Mouse (Mus musculus): ENCODE measurements around the gene Rnf152.

Gene Rnf152

DNA sequence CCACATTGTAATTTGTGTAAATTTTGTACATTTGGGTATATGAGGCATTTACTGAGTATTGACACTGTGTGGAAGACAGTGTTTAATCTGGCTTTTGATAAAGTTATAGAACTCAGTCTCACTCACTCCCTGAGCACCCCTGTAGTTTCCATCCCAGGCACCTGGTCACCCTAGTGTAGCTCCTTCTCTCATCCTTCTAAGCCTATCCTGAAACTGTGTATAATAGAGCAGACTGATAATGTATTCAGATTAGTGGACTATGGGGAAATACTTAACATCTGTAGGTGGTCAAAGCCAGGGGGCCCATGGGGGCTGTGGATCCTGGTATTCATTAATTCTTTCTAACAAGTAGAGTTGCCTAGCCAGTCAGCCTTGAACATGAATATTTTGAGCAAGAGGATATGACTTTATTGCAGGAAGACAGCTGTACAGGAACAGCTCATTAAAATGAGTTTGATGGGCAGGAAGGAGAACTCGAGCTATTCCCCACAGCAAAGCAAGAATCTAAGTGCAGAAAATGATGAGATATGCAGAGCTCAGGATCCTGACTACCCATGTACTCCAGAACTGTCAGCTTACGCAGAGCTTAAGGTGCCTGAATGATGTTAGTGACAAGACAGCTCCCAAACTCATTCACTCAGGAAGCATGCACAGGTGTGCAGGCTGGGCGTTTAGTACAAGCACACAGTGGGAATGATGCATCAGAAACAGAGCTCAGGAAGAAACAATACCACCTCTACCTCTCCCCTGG is 93.1 kb downstream of the Rnf152 start:
- no peaks in the 10 kb centered on the region for H3K36me3 ChIP-seq (ENCODE audit: insufficient read depth, low read length)
- no peak for TF ChIP-seq NANOG (IDR thresholded peaks at IDR 0.05; ENCODE audit: borderline replicate concordance, low read length)
- no peak for TF ChIP-seq POU5F1 (IDR thresholded peaks at IDR 0.05; ENCODE audit: borderline replicate concordance, low read length)
- TF ChIP-seq CTCF (conservative IDR thresholded peaks at IDR 0.05; ENCODE audit: low read length) = no peak
- H3K27me3 ChIP-seq (ENCODE audit: insufficient read depth, low read length) = no peaks in the 10 kb centered on the region
- no peak overlapping the region for H3K4me3 ChIP-seq (replicated peaks; ENCODE audit: low read length)
- no peaks in the 10 kb centered on the region for H3K4me1 ChIP-seq (replicated peaks; ENCODE audit: low read depth, low read length)
- no peaks in the 10 kb centered on the region for H3K9me3 ChIP-seq (ENCODE audit: low read length)

DNA sequence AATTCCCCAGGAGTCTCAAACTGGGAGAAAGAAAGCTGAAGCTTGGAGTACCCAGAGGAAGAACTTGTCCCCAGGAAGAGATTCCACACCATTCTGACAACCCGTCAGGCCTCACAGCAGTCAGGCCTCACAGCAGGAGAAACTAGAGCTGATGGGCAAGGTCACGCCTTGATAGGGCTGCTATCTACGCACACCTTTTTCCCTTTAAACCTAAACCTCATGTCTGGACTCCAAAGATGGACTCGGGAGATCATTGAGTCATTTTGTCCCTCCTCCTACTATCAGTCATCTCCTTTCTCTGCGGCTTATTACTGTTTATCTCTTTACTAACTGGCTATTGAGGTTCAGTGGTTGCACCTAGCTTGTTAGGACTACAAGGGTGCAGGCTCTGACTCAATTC is 96.3 kb downstream of the Rnf152 start:
- no peaks in the 10 kb centered on the region for H3K9me3 ChIP-seq (ENCODE audit: low read length)
- TF ChIP-seq NANOG (IDR thresholded peaks at IDR 0.05; ENCODE audit: borderline replicate concordance, low read length) (no peak), CTCF (conservative IDR thresholded peaks at IDR 0.05; ENCODE audit: low read length) (no peak), POU5F1 (IDR thresholded peaks at IDR 0.05; ENCODE audit: borderline replicate concordance, low read length) (no peak)

DNA sequence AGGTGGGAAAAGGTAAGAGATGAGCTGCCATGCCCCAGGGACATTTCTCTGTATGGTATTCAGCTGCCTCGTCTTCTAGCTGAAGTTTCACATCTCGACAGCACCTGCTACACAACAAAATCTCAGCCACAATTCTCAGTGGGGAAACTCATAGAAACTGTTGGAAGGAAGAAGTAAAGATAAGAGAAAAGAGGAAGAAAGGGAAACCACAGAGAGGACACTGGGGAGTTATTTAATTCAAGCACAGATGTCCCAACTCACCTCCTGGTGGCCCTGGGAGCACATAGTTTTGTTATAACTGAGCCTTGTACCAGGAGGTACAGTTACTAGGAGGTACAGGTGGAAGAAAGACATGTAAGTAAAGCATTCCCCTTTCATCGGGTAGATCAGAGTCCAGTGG is 99.3 kb downstream of the Rnf152 start:
- Histone ChIP-seq H3K4me1 (replicated peaks; ENCODE audit: low read depth, low read length) (no peaks in the 10 kb centered on the region), H3K36me3 (ENCODE audit: insufficient read depth, low read length) (no peaks in the 10 kb centered on the region), H3K9me3 (ENCODE audit: low read length) (no peaks in the 10 kb centered on the region), H3K4me3 (replicated peaks; ENCODE audit: low read length) (no peak overlapping the region), H3K27me3 (ENCODE audit: insufficient read depth, low read length) (no peaks in the 10 kb centered on the region)
- no peak for TF ChIP-seq CTCF (conservative IDR thresholded peaks at IDR 0.05; ENCODE audit: low read length)
- no peak for TF ChIP-seq POU5F1 (IDR thresholded peaks at IDR 0.05; ENCODE audit: borderline replicate concordance, low read length)

More for the DNA sequence above, 96.3 kb downstream of the Rnf152 start:
- no peaks in the 10 kb centered on the region for H3K36me3 ChIP-seq (ENCODE audit: insufficient read depth, low read length)
- H3K27me3 ChIP-seq (ENCODE audit: insufficient read depth, low read length) = no peaks in the 10 kb centered on the region
- no peaks in the 10 kb centered on the region for H3K4me1 ChIP-seq (replicated peaks; ENCODE audit: low read depth, low read length)
- H3K4me3 ChIP-seq (replicated peaks; ENCODE audit: low read length) = no peak overlapping the region

DNA sequence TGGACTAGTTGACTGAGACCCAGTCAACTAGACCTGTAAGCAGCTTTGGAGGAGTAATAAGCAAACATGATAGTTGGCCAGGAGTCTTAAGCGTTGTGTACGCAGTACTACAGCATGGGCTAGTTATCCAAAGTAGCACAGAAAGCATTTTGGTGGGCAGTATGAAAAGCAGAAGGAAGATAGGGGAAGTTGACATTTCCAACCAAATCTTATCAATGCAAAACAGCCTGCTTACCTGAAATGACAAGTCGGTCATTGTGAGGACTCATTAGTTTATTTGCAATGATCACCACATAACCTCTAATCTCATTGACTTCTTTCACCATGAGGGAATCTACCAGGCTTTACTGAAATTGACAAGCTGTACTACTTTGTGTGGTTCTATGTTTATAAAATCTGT is 107.3 kb downstream of the Rnf152 start:
- TF ChIP-seq NANOG (IDR thresholded peaks at IDR 0.05; ENCODE audit: borderline replicate concordance, low read length) = no peak
- TF ChIP-seq CTCF (conservative IDR thresholded peaks at IDR 0.05; ENCODE audit: low read length) = no peak
- no peak for TF ChIP-seq POU5F1 (IDR thresholded peaks at IDR 0.05; ENCODE audit: borderline replicate concordance, low read length)

DNA sequence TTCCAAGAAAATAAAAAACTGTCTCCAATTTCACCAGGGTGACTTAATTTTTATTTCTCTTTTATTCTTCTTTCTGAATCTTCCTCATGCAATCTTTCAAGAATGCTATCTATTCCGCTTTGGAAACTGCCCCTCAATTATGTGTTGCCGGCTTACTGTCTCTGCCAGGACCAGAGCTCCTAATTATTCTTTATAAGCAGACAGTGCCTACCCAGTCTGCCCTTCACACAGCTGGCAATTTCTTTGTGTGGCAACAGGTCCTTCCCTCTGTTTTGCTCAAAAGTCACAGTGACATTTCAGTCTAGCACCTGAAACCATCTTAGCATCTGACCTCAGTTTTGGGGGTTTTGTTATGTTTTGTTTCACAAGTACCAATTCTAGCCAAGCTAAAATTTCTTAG is 109.9 kb downstream of the Rnf152 start:
- TF ChIP-seq NANOG (IDR thresholded peaks at IDR 0.05; ENCODE audit: borderline replicate concordance, low read length) (no peak), CTCF (conservative IDR thresholded peaks at IDR 0.05; ENCODE audit: low read length) (no peak), POU5F1 (IDR thresholded peaks at IDR 0.05; ENCODE audit: borderline replicate concordance, low read length) (no peak)
- Histone ChIP-seq H3K4me3 (replicated peaks; ENCODE audit: low read length) (no peak overlapping the region), H3K4me1 (replicated peaks; ENCODE audit: low read depth, low read length) (no peaks in the 10 kb centered on the region), H3K27me3 (ENCODE audit: insufficient read depth, low read length) (no peaks in the 10 kb centered on the region), H3K36me3 (ENCODE audit: insufficient read depth, low read length) (no peaks in the 10 kb centered on the region), H3K9me3 (ENCODE audit: low read length) (no peaks in the 10 kb centered on the region)

More for the DNA sequence above, 107.3 kb downstream of the Rnf152 start:
- Histone ChIP-seq H3K9me3 (ENCODE audit: low read length) (no peaks in the 10 kb centered on the region), H3K27me3 (ENCODE audit: insufficient read depth, low read length) (no peaks in the 10 kb centered on the region), H3K4me3 (replicated peaks; ENCODE audit: low read length) (no peak overlapping the region), H3K36me3 (ENCODE audit: insufficient read depth, low read length) (no peaks in the 10 kb centered on the region), H3K4me1 (replicated peaks; ENCODE audit: low read depth, low read length) (no peaks in the 10 kb centered on the region)

DNA sequence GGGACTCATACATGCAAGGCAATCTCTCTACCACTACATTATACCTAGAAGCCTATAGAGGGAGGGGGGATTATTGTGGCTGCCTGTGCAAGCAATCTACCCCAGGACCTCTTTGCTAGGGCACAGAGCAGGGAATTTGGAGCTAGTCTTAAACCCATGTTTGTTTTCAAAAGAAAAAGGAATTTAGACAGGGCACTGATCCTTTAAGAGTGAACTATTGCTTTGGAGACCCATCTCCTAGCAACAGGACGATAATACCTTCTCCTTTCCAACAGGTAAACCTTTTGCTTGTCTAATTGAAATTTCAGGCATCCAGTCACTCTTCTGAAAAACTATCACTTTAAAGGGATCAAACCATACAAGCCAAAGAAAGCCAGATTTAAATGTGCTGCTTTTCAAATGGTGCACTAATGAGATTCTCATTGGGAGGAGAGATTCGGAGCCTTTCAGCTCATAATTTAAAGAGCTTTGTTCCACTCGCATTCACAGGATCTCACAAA is 110.4 kb downstream of the Rnf152 start:
- no peaks in the 10 kb centered on the region for H3K36me3 ChIP-seq (ENCODE audit: insufficient read depth, low read length)
- no peaks in the 10 kb centered on the region for H3K27me3 ChIP-seq (ENCODE audit: insufficient read depth, low read length)
- no peaks in the 10 kb centered on the region for H3K4me1 ChIP-seq (replicated peaks; ENCODE audit: low read depth, low read length)
- no peaks in the 10 kb centered on the region for H3K9me3 ChIP-seq (ENCODE audit: low read length)
- TF ChIP-seq POU5F1 (IDR thresholded peaks at IDR 0.05; ENCODE audit: borderline replicate concordance, low read length) (no peak), NANOG (IDR thresholded peaks at IDR 0.05; ENCODE audit: borderline replicate concordance, low read length) (no peak), CTCF (conservative IDR thresholded peaks at IDR 0.05; ENCODE audit: low read length) (no peak)
- H3K4me3 ChIP-seq (replicated peaks; ENCODE audit: low read length) = no peak overlapping the region

DNA sequence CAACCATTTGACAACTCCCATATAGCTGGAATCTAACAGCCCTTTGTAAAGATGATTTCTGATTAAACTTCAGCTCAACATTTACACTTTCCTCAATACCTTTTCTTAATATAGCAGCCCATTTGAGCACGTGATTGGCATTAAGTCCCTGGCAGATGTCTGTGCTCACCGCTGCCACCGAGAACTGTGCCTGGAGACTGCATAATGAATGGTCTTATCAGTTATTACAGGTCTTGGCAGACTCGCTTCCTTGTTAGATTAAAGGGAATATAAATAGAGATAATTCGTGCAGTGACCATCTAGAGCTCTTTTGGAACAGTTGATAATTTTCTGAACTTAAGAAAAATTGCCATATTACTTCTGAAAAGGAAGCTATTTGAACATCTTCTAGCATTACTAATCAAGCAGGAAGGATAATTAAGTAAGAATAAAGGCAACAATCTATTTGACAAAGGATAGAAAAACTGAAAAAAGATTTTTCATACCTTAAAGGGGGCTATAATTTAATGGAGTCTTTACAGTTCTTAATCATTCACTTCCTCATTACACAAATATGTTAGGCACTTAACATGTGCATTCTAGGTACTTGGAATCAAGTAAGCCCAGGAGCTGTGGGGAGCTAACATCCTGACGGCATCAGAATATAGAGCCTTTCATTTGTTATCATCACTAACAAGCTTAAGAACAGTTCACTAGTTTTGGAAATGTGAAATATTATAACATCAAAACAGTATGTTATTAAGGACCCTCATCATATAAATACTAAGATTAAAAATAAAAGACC is 113.0 kb downstream of the Rnf152 start:
- H3K36me3 ChIP-seq (ENCODE audit: insufficient read depth, low read length) = no peaks in the 10 kb centered on the region
- no peaks in the 10 kb centered on the region for H3K9me3 ChIP-seq (ENCODE audit: low read length)
- TF ChIP-seq POU5F1 (IDR thresholded peaks at IDR 0.05; ENCODE audit: borderline replicate concordance, low read length) (no peak), CTCF (conservative IDR thresholded peaks at IDR 0.05; ENCODE audit: low read length) (no peak), NANOG (IDR thresholded peaks at IDR 0.05; ENCODE audit: borderline replicate concordance, low read length) (no peak)
- no peak overlapping the region for H3K4me3 ChIP-seq (replicated peaks; ENCODE audit: low read length)
- no peaks in the 10 kb centered on the region for H3K4me1 ChIP-seq (replicated peaks; ENCODE audit: low read depth, low read length)
- no peaks in the 10 kb centered on the region for H3K27me3 ChIP-seq (ENCODE audit: insufficient read depth, low read length)

DNA sequence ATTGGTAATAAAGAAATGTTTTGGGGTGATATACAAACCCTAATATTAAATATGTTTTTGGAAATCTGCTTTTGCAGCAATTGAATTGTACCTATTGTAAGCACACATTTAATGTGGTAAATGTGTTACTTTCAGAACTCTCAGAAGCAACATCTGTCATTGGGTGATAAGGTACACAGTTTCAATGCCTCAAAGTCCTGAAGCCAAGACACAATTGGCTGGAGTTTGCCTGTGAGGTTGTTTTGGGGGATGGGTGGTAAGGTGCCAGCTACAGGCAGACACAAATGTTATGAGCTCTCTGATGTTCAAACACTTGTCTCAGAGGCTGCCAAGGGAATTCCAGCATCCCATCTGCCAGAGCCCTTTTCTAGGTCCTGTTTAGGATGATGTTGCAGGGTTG is 116.3 kb downstream of the Rnf152 start:
- no peaks in the 10 kb centered on the region for H3K36me3 ChIP-seq (ENCODE audit: insufficient read depth, low read length)
- no peaks in the 10 kb centered on the region for H3K9me3 ChIP-seq (ENCODE audit: low read length)
- H3K4me1 ChIP-seq (replicated peaks; ENCODE audit: low read depth, low read length) = no peaks in the 10 kb centered on the region
- H3K4me3 ChIP-seq (replicated peaks; ENCODE audit: low read length) = no peak overlapping the region
- TF ChIP-seq POU5F1 (IDR thresholded peaks at IDR 0.05; ENCODE audit: borderline replicate concordance, low read length) (no peak), NANOG (IDR thresholded peaks at IDR 0.05; ENCODE audit: borderline replicate concordance, low read length) (no peak)
- no peaks in the 10 kb centered on the region for H3K27me3 ChIP-seq (ENCODE audit: insufficient read depth, low read length)
